Mouse (Mus musculus) heart, embryonic 11.5 days (tissue): ENCODE measurements around the gene Nphp4. TPM values are rescaled to one million over a fixed set of nuclear protein-coding genes. Genes with fewer than 3 reads are reported as not detected.

Source experiments
- ATAC-seq: fragments of 200-750 bp; cut with Nextera tagmentation; replicated peaks from 2 replicates; pipeline ENCODE4 v1.8.0; 2017; ENCODE audit warnings: moderate library complexity; ENCODE audit not compliant: insufficient number of reproducible peaks, low FRiP score, low TSS enrichment
- H3K27ac ChIP-seq: fragments of 300-500 bp; sonication (generic); 2 replicates; pipeline ENCODE4 v1.5.1; 2014; ENCODE audit warnings: mild to moderate bottlenecking, low read depth, low read length
- H3K27me3 ChIP-seq: fragments of 300-500 bp; sonication (generic); 2 replicates; pipeline ENCODE4 v1.6.1; 2014; ENCODE audit warnings: mild to moderate bottlenecking, low read length, mixed read lengths; ENCODE audit not compliant: control insufficient read depth, insufficient read depth
- H3K36me3 ChIP-seq: fragments of 300-500 bp; sonication (generic); 2 replicates; pipeline ENCODE4 v1.6.1; 2014; ENCODE audit warnings: mild to moderate bottlenecking, low read length, moderate library complexity, mixed read lengths; ENCODE audit not compliant: control insufficient read depth, insufficient read depth
- H3K4me1 ChIP-seq: fragments of 300-500 bp; sonication (generic); 2 replicates; pipeline ENCODE4 v1.6.1; 2014; ENCODE audit warnings: low read length; ENCODE audit not compliant: control insufficient read depth, insufficient read depth
- H3K4me2 ChIP-seq: fragments of 300-500 bp; sonication (generic); 2 replicates; pipeline ENCODE4 v1.6.1; 2014; ENCODE audit warnings: mild to moderate bottlenecking, moderate library complexity
- H3K4me3 ChIP-seq: fragments of 300-500 bp; sonication (generic); 2 replicates; pipeline ENCODE4 v1.5.1; 2014; ENCODE audit warnings: low read depth, low read length
- H3K9ac ChIP-seq: fragments of 300-500 bp; sonication (generic); 2 replicates; pipeline ENCODE4 v1.6.1; 2014; ENCODE audit warnings: mild to moderate bottlenecking, low read depth, low read length, moderate library complexity
- H3K9me3 ChIP-seq: fragments of 300-500 bp; sonication (generic); replicated peaks from 2 replicates; pipeline ENCODE4 v1.6.1; 2016; ENCODE audit warnings: low read length; ENCODE audit not compliant: control insufficient read depth
- WGBS: fragments of 180-500 bp; shearing (Covaris S2); extraction: QIAGEN DNeasy Blood & Tissue Kit; methylation state at CpG from one replicate; pipeline ENCODE4 v1.1.7; 2014; ENCODE audit not compliant: insufficient replicate concordance; 5-methylcytosine and 5-hydroxymethylcytosine counted together
- polyA plus RNA-seq: library from polyadenylated mRNA; unstranded; fragments of >200 nt; fragmentation: Nextera tagmentation; extraction: Ambion mirVana; gene quantifications from 2 replicates; pipeline ENCODE4 v1.2.1, GENCODE M21; 2014

Nphp4 gene
- polyA plus RNA-seq, 1 experiment from 2014 or later = 1.9 TPM

DNA sequence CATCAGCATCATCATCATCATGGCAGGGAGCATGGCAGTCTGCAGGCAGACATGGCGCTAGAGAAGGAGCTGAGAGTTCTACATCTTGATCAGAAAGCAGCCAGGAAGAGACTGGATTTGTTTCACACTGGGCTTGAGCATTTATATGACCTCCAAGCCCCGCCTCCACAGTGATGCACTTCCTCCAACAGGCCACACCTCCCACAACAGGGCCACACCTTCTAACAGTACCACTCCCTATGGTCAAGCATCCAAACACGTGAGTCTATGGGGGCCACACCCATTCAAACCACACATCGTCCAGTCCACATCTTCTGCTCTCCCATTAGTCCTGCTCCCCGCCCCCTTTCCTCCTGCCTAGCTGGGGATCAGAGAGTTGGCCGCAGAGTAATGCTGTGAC, 107.1 kb downstream of the Nphp4 start:
- Histone ChIP-seq H3K27me3 (no peaks in the 10 kb centered on the region), H3K4me3 (no peak overlapping the region), H3K27ac (no peak overlapping the region), H3K9ac (no peak overlapping the region), H3K9me3 (no peaks in the 10 kb centered on the region), H3K4me1 (no peaks in the 10 kb centered on the region), H3K4me2 (no peak overlapping the region), H3K36me3 (no peaks in the 10 kb centered on the region)
- WGBS = 72% methylated on average over 6 of the region's 6 CpGs
- no peak for ATAC-seq

DNA sequence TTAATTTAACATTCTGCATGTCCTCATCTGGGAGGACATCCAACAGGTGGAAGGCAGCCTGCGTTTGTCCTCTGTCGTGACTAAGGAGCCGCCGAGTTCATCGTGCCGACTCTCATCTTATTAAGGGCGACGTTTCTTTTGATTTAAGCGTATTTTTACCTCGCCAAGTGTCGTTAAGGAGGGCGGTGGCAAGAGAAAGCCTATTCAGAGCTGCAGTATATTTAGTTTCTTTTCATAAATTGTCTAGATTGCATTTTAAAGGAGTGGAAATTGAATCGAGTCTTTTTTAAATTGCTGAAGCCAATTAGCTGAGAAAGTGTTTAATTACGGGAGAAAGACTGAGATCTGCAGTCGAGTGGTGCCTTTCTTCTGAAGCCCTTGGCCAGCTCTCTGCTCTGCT, 109.0 kb downstream of the Nphp4 start:
- Histone ChIP-seq H3K9ac (no peak overlapping the region), H3K4me2 (no peak overlapping the region), H3K4me3 (no peak overlapping the region), H3K4me1 (no peaks in the 10 kb centered on the region), H3K9me3 (no peaks in the 10 kb centered on the region), H3K27ac (no peak overlapping the region), H3K27me3 (no peaks in the 10 kb centered on the region), H3K36me3 (no peaks in the 10 kb centered on the region)
- 80% methylated on average over 15 of the region's 15 CpGs for WGBS
- ATAC-seq = no peak

DNA sequence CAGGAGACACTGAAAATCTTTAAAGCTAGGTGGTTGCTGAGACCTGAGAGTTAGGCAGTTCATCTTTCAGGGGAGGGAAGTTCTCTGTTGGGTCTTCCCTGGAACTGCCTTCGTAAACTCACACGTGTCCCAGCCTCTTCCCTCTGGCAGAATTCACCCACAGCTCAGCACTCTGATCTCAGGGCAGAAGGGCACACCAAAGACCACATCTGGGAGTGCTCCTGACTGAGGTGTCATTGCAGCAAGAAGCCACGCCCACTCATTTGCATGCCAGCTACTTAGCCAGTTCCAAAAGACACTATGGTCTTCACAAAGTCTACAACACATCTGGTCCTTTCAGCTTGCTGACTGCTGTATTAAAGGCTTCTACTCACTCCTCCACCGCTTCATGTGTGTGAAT, 109.7 kb downstream of the Nphp4 start:
- Histone ChIP-seq H3K27me3 (no peaks in the 10 kb centered on the region), H3K27ac (no peak overlapping the region), H3K9ac (no peak overlapping the region), H3K4me3 (no peak overlapping the region), H3K9me3 (no peaks in the 10 kb centered on the region), H3K4me2 (no peak overlapping the region), H3K4me1 (no peaks in the 10 kb centered on the region), H3K36me3 (no peaks in the 10 kb centered on the region)
- no peak for ATAC-seq
- WGBS = 27% methylated on average over 4 of the region's 4 CpGs

DNA sequence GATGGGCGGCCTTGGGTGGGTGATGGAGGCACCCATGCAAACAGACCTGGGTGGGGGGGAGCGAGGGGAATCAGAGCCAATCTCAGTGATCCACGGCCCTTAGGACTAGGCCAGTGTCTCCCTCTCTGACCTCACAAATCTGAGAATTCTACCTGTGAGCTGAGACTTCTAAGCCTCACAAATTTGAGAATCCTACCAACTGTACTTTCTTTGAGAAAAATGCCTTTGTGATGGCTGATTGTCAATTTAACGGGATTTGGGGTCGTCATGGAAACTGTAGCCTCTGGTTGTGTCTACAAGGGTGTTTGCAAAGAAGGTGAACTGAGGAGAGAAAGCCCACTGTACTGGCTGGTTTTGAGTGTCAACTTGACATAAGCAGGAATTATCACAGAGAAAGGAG, 127.8 kb downstream of the Nphp4 start:
- Histone ChIP-seq H3K9ac (no peak overlapping the region), H3K4me3 (no peak overlapping the region), H3K9me3 (no peaks in the 10 kb centered on the region), H3K27ac (no peak overlapping the region), H3K4me1 (no peaks in the 10 kb centered on the region), H3K27me3 (0 out of 2 replicates have a peak, but pooled peaks cover 6% of the 10 kb centered on the region), H3K36me3 (no peaks in the 10 kb centered on the region), H3K4me2 (no peak overlapping the region)
- WGBS = 78% methylated on average over 5 of the region's 5 CpGs
- ATAC-seq = no peak

DNA sequence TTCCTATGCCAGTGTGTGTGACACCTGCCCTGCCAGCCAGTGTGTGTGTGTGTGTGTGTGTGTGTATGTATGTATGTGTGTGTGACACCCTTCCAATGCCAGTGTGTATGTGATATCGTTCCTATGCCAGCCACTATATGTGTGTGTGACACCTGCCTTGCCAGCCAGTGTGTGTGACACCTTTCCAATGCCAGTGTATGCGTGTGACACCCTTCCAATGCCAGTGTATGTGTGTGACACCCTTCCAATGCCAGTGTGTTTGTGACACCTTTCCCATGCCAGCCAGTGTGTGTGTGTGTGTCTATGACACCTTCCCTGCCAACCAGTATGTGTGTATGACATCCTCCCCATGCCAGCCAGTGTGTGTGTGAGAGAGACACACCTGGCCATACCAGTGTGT, 132.7 kb downstream of the Nphp4 start:
- no peaks in the 10 kb centered on the region for H3K9me3 ChIP-seq
- H3K36me3 ChIP-seq = no peaks in the 10 kb centered on the region
- H3K9ac ChIP-seq = no peak overlapping the region
- H3K27ac ChIP-seq = no peak overlapping the region
- H3K4me3 ChIP-seq = no peak overlapping the region
- 0 out of 2 replicates have a peak, but pooled peaks cover 6% of the 10 kb centered on the region for H3K27me3 ChIP-seq
- 83% methylated on average over 2 of the region's 2 CpGs for WGBS
- ATAC-seq = no peak
- H3K4me1 ChIP-seq = no peaks in the 10 kb centered on the region
- H3K4me2 ChIP-seq = no peak overlapping the region

DNA sequence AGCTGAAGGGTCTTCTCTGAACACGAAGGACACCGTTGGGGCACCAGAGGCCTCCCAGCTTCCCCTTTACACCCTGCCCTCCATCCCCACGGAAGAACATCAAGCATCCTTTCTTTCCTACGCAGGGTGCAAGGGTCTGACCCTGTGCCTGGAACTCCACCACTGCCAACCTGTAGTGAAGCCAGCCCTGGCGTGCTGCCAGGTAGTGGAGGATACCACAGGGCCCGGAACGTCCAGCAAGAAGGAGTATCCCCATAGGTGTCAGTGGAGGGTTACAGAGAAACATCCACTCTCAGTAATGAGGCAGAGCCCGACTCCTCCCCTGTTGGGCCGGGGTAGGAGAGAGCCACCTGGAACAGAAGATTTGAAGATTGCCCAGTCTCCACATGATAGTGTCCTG, 133.5 kb downstream of the Nphp4 start:
- ATAC-seq = no peak
- WGBS = 75% methylated on average over 9 of the region's 9 CpGs
- no peak overlapping the region for H3K4me3 ChIP-seq
- no peaks in the 10 kb centered on the region for H3K9me3 ChIP-seq
- 0 out of 2 replicates have a peak, but pooled peaks cover 6% of the 10 kb centered on the region for H3K27me3 ChIP-seq
- H3K4me1 ChIP-seq = no peaks in the 10 kb centered on the region
- H3K9ac ChIP-seq = no peak overlapping the region
- no peak overlapping the region for H3K27ac ChIP-seq
- H3K36me3 ChIP-seq = no peaks in the 10 kb centered on the region
- no peak overlapping the region for H3K4me2 ChIP-seq

Other genes starting within 250 kb of the Nphp4 start
- 7.8 and 9.0 TPM in 2 replicates for gene Gpr153, start 202.5 kb upstream of the Nphp4 start, polyA plus RNA-seq
- gene Hes3, start 185.0 kb upstream of the Nphp4 start, polyA plus RNA-seq = not detected in 2 replicates
- gene Icmt, start 179.5 kb upstream of the Nphp4 start, polyA plus RNA-seq = 15.9 and 22.6 TPM in 2 replicates
- 27.4 and 27.5 TPM in 2 replicates for gene Rnf207, start 157.7 kb upstream of the Nphp4 start, polyA plus RNA-seq
- 285 and 300 TPM in 2 replicates for gene Rpl22, start 151.0 kb upstream of the Nphp4 start, polyA plus RNA-seq
- gene Chd5, start 138.1 kb upstream of the Nphp4 start, polyA plus RNA-seq = 0.04 and 0.07 TPM in 2 replicates
- gene Kcnab2, start 1.2 kb downstream of the Nphp4 start, polyA plus RNA-seq = 2.2 and 3.5 TPM in 2 replicates